Mouse (Mus musculus) ovary, postnatal 10 days (tissue): Measurements from ENCODE around the gene Cdc42ep5.

Experiments
- DNase-seq: peaks from one replicate; pipeline ENCODE4 v3.0.0; 2022; ENCODE audit warnings: low spot score

Gene Cdc42ep5

GRCm38 (mm10) chr7:4125306-4125705 is 39.4 kb downstream of the Cdc42ep5 start:
- no peak for DNase-seq

- no peak for DNase-seq
Observed at GRCm38 (mm10) chr7:4124856-4125255, 39.8 kb downstream of the Cdc42ep5 start.

- no peak for DNase-seq
Observed at GRCm38 (mm10) chr7:4124315-4124759, 40.3 kb downstream of the Cdc42ep5 start.

DNA sequence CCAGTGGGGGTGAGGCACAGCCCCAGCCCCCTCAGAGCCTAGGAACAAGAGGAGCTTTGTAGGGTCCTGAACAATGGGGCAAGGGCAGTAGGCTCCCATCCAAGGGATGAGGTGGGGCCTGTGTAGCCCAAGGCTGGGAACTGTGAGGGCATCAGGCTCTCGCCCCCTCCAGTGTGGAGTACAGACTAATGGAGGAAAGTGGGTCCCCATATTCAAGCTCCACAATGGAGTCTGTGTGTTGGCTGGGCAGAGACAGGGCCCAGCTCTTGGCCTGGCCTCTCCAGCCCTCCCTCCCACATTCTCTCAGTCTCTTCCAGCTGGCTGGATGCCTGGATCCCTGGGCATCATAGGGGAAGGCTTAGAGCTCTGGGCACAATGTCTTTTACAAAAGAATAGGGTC is 40.9 kb downstream of the Cdc42ep5 start:
- no peak for DNase-seq

DNA sequence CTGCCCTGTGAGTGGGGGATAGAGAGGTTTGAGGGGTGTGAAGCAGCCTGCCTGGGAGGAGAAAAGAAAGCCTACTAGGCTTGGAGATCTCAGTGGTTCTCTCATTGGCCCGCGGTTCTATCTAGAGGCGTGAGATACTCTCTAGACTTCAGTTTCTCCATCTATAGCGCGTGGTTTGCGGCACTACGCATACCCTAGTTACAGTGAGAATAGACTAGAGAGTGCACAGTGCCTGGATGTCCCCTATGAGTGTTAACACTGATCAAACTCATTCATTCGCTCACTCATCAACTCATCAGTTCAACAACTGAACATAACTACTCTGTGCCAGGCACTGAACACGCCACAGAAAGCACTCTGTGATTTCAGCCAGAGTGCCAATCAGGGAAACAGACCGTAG is 41.9 kb downstream of the Cdc42ep5 start:
- no peak for DNase-seq

DNA sequence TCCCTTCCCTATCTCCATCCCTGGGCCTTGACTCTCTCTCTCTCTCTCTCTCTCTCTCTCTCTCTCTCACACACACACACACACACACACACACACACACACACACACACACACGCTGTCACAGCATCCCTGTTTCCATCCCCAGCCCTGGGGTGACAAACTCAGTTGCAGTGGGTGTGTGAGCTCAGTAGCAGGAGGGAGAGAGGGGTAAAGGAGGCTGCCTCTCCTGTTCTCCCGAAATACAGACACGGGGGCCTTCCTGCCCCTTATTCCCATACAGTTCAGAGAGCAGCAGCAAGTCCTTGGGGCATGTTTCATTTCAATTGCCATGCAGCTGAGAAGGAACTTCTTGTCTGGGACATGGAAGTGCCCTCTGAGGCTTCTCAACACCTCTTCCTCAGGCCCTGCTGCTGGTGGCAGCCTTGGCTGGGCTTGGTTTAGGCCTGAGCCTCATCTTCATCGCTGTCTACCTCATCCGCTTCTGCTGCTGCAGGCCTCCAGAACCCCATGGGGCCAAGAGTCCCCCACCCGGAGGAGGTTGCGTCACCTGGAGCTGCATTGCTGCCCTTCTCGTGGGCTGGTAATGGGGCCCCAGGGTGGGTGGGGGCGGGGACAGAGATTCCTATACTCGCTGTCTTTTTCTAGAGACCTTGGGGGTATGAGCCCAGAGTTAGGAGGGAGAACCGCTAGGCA is 42.4 kb downstream of the Cdc42ep5 start:
- DNase-seq = no peak

DNA sequence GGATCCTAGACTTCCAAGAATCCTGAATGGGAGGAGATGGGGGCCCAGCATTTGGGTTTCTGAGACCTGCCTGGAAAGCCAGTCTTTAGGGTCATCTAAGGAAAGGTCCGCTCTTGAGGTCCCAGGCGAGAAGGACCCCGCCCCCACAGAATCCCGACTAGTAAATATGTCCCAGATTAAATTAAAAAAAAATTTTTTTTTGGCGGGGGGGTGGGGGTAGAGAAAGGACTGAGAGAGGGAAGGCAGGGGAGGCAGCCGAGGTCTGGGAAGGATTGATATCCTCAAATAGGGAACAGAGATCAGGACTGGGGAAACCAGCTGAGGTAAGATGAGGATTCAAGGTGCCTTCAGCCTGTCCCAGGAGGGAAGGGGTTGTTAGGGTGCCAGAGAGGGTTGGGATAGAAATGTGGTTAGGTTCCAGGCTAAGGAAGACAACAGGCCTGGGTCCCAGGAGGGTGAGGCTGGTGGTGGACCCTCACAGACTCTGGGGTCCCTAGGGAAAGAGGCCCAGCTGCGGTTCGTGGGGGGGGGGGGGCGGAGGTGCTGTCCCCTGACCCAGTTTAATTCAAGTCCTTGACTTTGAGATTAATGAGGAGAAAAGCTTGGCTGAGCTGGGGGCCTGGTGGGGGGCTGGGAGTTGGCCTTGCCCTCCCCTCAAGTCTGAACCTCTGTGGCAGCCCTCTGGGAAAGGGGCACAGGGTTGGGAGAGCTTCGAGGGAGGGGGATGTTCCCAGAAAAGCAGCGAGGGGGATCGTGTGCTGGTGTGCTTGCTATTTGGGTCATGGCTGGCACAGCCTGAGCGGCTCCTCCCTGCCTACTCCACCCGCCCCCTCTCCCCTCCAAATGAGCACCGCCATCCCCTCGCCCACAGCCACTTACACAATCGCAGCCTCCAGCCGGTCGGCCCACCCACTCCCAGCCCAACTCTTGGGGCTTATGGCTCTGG is 44.4 kb downstream of the Cdc42ep5 start:
- DNase-seq = no peak

GRCm38 (mm10) chr7:4119344-4119902 is 45.2 kb downstream of the Cdc42ep5 start, which contains the start of gene Ttyh1:
Gene Ttyh1 (plus strand): TSS chr7:4119408.
- DNase-seq = no peak

DNA sequence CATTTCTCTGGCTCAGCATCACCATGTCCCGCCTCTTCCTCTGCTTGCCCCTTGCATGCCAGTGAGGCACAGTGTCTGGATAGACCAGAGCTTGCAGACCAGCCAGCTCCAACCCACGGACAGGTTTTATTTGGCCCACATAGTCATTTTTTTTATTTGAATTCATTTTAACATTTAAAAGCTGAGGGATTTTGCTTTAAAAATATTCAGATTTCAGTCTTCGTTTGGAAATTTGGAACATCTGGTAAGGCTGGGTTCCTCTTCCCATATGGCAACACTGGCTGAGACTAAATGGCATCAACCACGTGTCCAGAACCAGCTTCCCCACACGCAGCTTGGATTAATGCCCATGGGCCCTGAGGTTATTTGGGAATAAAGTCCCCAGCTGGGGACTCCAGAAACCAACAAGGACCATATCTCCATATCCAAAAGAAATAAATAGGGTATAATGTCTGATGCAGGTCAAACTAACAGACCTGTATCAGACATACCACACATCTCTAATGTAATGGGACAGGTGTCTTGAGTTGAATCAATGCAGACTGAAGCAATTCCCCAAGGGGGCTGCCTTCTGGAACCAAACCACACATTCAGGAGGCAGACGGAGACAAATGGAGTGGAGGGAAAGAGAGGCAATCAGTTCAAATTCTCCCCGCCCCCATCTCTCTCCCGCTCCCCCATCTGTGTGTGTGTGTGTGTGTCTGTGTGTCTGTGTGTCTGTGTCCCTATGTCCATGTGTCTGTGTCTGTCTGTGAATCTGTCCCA is 47.4 kb downstream of the Cdc42ep5 start:
- DNase-seq = no peak

GRCm38 (mm10) chr7:4111766-4112165 is 52.9 kb downstream of the Cdc42ep5 start:
- no peak for DNase-seq

DNA sequence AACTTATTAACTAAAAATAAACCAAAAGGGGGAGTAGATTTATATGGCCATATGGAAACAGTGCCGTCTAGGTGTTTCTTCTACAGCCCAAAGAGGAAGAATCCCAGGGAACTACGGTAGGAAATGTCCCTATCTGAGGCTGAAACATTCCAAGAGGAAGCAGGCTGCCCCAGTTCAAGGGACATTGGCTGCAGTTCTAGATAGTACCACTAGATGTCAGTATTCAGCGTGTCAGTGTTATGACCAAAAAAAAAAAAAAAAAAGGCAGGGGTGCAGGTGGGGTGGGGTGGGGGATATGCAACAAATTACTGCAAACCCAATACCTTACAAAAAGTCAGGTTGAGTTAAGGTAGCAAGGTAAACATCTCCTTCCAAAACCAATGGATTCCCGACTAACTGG is 61.2 kb downstream of the Cdc42ep5 start:
- no peak for DNase-seq
